Mouse (Mus musculus): Measurements from ENCODE around the gene 1700025G04Rik. TPM values are rescaled to one million over a fixed set of nuclear protein-coding genes. Genes with fewer than 3 reads are reported as not detected.

The 1700025G04Rik gene
- total RNA-seq, 2 experiments from 2014 or later = 28.5 TPM; not detected in 1

- ATAC-seq (replicated peaks; ENCODE audit: low FRiP score, poor library complexity, severe bottlenecking) = no peak
Observed at GRCm38 (mm10) chr1:152038086-152038485, 51.8 kb downstream of the 1700025G04Rik start.

DNA sequence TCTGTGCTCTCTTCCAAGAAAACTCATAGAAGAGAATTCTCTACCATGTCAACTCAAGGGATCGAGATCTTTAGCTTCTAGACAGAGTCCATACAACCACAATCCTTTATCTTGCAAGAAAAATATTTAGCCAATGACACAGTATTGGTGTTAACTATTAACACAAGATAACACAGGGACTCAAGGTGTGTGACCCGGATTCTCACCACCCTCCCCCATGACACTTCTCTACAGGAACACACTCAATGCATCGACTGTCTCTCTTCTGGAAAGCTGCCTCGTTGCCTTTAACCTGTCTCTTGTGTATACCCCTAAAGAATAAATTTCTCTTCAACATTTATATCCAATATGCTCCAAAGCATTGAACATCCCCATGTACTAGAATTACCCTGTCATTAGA, 52.3 kb downstream of the 1700025G04Rik start:
- no peak for ATAC-seq (replicated peaks; ENCODE audit: low FRiP score, poor library complexity, severe bottlenecking)

- ATAC-seq (replicated peaks; ENCODE audit: low FRiP score, poor library complexity, severe bottlenecking) = no peak
Observed at GRCm38 (mm10) chr1:152034766-152035165, 55.2 kb downstream of the 1700025G04Rik start.

DNA sequence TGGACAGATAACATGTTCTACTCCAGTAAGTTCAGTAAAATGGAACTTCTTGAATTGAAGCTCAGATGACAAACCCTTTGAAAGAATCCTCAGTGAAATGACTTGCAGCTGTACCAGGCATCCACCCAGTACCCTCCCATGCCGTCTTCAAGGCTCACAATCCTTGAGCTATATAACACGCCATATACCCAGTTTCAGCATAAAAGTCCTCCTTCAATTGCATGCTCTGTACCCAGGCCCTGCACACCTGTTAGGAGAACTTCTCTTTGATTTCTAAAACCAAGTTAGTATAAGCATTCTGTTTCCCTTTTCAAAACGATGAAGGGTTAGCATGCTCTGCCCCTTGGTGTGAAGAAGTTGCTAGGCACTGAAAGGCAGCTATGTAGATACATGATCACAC, 56.2 kb downstream of the 1700025G04Rik start:
- no peak for ATAC-seq (replicated peaks; ENCODE audit: low FRiP score, poor library complexity, severe bottlenecking)

DNA sequence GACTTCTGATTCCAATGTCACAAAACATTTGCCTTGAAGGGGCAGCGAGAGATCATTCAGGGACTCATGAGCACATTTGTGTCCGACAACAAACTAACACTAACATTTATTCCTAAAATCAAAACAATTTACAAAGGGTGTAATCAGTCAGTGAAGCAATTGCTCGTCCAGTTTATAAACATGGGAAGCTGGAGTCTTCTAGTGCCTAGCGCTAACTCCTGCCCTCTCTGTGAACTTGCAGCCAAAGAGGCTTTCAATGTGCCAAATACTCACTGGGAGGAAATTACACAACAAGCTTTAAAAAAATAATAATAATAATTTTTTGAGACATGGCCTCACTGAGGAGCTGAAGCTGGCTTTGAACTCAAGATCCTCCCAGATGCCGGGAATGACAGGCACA, 57.8 kb downstream of the 1700025G04Rik start:
- ATAC-seq (replicated peaks; ENCODE audit: low FRiP score, poor library complexity, severe bottlenecking) = no peak

GRCm38 (mm10) chr1:152030546-152030945, 59.4 kb downstream of the 1700025G04Rik start:
- no peak for ATAC-seq (replicated peaks; ENCODE audit: low FRiP score, poor library complexity, severe bottlenecking)

- no peak for ATAC-seq (replicated peaks; ENCODE audit: low FRiP score, poor library complexity, severe bottlenecking)
Observed at GRCm38 (mm10) chr1:152028718-152029117, 61.2 kb downstream of the 1700025G04Rik start.

- no peak for ATAC-seq (replicated peaks; ENCODE audit: low FRiP score, poor library complexity, severe bottlenecking)
Observed at GRCm38 (mm10) chr1:152026762-152027161, 63.2 kb downstream of the 1700025G04Rik start.

GRCm38 (mm10) chr1:152025308-152025707, 64.6 kb downstream of the 1700025G04Rik start:
- no peak for ATAC-seq (replicated peaks; ENCODE audit: low FRiP score, poor library complexity, severe bottlenecking)

- ATAC-seq (replicated peaks; ENCODE audit: low FRiP score, poor library complexity, severe bottlenecking) = no peak
Observed at GRCm38 (mm10) chr1:152024019-152024787, 65.7 kb downstream of the 1700025G04Rik start.

DNA sequence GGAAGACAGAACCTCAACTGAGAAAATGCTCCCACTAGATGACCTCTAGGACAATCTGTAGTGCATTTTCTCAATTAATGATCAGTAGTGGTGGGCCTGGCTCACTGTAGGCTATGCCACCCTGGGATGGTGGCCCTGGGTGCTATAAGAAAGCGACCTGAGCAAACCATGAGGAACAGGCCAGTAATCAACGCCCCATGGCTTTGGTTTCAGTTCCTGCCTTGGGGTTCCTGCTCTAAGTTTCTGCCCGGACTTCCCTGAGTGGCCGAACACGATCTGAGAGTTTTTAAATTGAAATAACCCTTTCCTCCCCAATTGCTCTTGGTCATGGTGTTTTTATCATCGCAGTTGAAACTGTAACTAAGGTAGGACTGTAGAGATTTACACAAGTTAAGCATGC, 69.1 kb downstream of the 1700025G04Rik start:
- ATAC-seq (replicated peaks; ENCODE audit: low FRiP score, poor library complexity, severe bottlenecking) = no peak

DNA sequence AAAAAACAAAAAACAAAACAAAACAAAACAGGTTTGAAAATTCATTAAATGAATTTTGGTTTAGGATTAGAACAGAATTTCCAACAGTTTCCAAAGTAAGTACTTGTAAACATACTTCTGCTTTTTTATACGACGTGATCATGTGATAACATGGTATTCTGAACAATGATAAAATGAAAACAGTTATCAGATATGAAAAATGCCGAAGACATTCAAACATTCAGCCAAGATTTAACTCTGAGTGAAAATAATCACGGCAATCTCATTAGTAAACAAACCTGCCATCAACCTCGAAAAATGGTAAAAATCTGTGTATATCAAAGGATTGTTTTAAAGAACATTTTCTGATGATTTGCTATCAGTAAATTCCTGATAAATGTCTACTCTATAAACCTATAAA, 69.9 kb downstream of the 1700025G04Rik start:
- ATAC-seq (replicated peaks; ENCODE audit: low FRiP score, poor library complexity, severe bottlenecking) = no peak

DNA sequence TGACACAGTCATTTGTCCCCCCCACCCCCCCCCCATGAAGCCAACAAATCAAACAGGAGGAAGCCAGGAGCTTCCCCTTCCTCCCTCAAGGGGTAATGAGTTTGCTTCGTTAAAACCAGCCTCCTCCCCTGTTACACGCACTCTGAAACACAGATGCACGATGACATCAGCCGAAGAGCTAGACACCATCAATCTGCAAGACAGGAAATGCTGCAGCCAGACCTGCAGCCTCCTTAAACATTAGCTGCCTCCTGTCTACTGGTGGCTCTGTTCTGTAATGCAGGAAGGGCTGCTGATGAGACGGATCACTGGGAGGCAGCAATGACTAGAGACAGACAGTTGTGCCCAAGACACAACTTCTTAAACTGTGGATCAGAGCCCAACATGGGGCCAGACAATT, 70.7 kb downstream of the 1700025G04Rik start:
- no peak for ATAC-seq (replicated peaks; ENCODE audit: low FRiP score, poor library complexity, severe bottlenecking)

DNA sequence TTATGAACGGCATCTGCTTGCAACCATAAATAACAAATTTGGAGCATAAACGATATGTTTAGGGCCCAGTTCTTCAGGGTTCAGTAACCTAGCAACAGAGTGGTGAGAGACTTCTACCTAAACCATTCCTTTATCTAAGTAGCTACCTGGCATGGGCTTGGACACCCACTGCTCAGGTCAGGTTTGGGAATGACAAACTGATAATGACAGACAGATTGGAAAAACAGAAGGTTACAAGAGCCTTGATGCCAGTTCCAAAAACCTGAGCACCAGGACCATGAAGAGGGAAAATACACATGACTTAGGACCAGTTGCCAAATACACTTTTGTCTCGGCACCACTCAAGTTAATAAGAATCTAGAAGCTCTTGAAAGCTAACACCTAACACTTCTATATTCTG, 71.6 kb downstream of the 1700025G04Rik start:
- no peak for ATAC-seq (replicated peaks; ENCODE audit: low FRiP score, poor library complexity, severe bottlenecking)

GRCm38 (mm10) chr1:152016663-152017062, 73.3 kb downstream of the 1700025G04Rik start:
- no peak for ATAC-seq (replicated peaks; ENCODE audit: low FRiP score, poor library complexity, severe bottlenecking)

DNA sequence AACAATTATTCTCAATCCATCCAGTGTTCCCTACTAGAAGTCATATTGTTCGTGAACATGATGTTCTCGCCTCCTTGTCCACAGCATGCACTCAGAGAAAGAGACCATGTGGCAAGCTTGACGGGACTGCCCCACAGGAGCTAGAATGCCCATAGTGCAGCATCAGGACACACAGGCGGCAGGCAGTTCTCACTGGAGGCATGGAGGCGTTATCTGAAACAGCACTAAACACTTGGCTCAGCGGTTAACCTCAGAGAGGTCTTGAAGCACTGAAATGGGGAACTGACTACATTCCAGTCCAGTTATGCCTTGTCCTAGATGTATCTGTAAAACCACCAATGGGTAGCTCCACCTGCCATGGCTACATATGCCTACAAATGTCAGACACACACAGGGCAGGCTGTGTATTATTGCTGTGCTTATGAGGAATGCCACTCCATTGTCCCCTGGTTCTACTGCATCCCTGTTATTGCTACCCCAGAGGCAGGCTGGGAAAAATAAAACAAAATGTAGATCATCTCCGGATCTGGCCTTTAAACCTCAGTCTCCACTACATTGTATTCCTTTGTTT, 74.3 kb downstream of the 1700025G04Rik start:
- ATAC-seq (replicated peaks; ENCODE audit: low FRiP score, poor library complexity, severe bottlenecking) = no peak

GRCm38 (mm10) chr1:152011741-152012140, 78.2 kb downstream of the 1700025G04Rik start:
- ATAC-seq (replicated peaks; ENCODE audit: low FRiP score, poor library complexity, severe bottlenecking) = no peak

DNA sequence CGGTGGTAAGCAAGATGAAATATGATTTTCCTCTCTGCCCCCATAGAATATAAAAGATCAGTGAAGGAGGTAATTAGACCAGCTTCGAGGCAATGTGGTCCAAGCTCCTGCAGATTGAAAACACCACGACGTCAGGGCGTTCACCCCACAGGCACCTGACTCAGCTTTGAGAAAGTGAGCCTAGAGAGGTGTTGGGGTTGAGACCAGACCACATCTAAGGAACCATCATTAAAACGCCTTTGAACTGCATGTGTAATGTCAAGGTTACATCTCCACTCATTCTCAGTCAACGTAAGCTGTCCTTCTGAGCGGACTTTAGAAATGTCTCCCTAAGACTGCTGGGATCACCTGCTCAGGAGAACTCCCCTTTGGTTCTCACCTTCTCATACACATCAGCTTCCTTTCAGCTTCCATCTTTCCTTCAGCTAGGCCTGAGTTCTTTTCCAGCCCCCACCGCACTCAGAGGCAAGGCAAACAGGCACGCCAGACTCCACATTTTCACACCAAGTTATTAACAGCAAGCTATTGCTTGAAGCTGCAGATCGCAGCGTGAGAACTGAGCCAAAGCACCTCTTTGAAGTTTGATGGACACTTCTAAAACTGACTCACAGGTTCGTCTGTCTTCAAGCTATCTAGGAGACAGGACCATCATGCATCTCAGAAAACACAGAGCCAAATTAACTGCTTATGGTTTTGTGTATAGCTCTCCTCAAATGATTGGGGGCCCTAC, 79.5 kb downstream of the 1700025G04Rik start:
- no peak for ATAC-seq (replicated peaks; ENCODE audit: low FRiP score, poor library complexity, severe bottlenecking)

DNA sequence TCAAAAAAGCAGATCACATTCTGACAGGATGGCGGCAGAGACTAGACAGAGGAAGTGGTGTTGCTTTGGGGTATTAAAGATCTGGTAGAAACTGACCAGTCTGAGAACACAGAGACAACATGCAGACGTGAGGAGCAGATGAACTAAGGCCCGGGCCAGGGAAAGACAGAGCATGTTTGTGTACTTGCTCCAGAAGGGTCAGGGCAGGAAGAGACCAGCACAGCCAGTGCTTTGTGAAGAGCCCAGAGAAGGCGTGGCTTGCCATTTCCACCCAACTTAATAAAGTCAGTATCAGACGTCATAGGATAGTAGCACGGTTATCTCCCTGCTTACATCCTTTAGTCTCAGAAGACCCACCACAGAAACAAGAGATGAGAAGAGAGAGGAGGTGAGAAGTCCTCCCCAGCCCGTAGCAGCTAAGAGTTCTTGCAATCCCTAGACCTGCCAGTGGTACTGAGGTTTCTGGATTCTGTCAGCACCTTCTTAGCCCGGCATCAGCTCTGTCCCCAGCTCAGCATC, 81.4 kb downstream of the 1700025G04Rik start:
- no peak for ATAC-seq (replicated peaks; ENCODE audit: low FRiP score, poor library complexity, severe bottlenecking)

DNA sequence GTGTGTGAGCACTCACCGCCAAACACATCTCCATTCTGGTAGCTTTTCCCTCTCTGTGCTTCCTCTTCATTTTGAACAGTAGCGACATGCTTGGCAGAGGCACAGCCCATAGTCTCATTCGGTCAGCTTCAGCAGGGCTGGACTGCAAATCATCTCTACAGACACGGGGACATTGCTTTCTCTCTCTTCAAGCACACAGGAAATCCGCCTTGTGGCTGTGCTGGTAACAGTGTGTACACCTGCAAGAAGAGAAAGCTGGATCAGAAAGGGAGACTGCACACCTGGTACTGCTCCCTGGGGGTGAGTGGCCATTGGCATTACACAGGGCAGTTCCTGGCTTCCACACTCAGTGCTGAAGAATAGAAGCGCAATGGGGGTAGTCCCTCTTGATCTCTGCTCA, 83.4 kb downstream of the 1700025G04Rik start:
- no peak for ATAC-seq (replicated peaks; ENCODE audit: low FRiP score, poor library complexity, severe bottlenecking)

GRCm38 (mm10) chr1:152004509-152004908, 85.4 kb downstream of the 1700025G04Rik start:
- no peak for ATAC-seq (replicated peaks; ENCODE audit: low FRiP score, poor library complexity, severe bottlenecking)

Data from erythroid progenitor cell, adult 5-6 weeks (primary cell).